Mouse (Mus musculus) olfactory bulb, adult 2 months (tissue): Measurements from ENCODE around the gene Apbb1ip. TPM values are rescaled to one million over a fixed set of nuclear protein-coding genes. Genes with fewer than 3 reads are reported as not detected.

ENCODE experiments used
- H3K27ac ChIP-seq: fragments of 200-500 bp; 2 replicates; pipeline ENCODE4 v1.5.1; 2012; ENCODE audit warnings: low read depth, low read length; ENCODE audit not compliant: insufficient read depth
- H3K4me1 ChIP-seq: fragments of 200-500 bp; 2 replicates; pipeline ENCODE4 v1.6.1; 2012; ENCODE audit warnings: low read length; ENCODE audit not compliant: control insufficient read depth, insufficient read depth
- H3K4me3 ChIP-seq: fragments of 200-500 bp; 2 replicates; pipeline ENCODE4 v1.5.1; 2012; ENCODE audit warnings: mild to moderate bottlenecking, low read depth, low read length, moderate library complexity; ENCODE audit not compliant: insufficient read depth
- CTCF ChIP-seq: fragments of 200-500 bp; IDR thresholded peaks from 2 replicates; pipeline ENCODE4 v1.5.1; 2012; ENCODE audit warnings: low read depth, mild to moderate bottlenecking, low read length, moderate library complexity; ENCODE audit not compliant: insufficient read depth
- POLR2A ChIP-seq: fragments of 200-500 bp; IDR thresholded peaks from 2 replicates; pipeline ENCODE4 v1.6.1; 2012; ENCODE audit warnings: mild to moderate bottlenecking, low read depth, low read length, moderate library complexity; ENCODE audit not compliant: insufficient read depth
- WGBS: fragments of 180-500 bp; shearing (Covaris S2); methylation state at CpG from one replicate; pipeline ENCODE4 v1.1.7; 2018; 5-methylcytosine and 5-hydroxymethylcytosine counted together
- polyA plus RNA-seq: library from polyadenylated mRNA; stranded (reverse); fragments of >200 nt; gene quantifications from 2 replicates; pipeline ENCODE4 v1.2.4, GENCODE M21; 2012; ENCODE audit warnings: low replicate concordance; ENCODE audit not compliant: missing spikeins, insufficient read depth, insufficient read length

The Apbb1ip gene
- polyA plus RNA-seq, 1 experiment = not detected

DNA sequence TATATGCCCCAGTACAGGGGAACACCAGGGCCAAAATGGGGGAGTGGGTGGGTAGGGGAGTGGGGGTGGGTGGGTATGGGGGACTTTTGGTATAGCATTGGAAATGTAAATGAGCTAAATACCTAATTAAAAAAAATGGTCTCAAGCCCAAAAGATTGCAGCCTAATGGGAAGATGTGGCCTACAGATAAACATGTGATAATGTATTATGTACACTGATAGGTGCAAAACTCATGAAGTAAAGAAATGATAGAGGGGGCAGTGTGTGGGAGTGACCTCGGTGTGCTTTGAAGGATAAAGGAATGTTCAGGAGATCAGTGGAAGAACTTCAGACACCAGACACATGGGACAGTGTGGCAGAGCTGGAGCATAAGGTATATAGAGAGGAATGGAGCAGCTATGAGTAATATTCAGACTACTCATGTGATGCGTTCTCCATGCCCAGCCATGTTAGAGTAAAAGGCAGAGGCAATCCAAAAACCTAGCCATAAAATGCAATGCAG lies 9.3 kb downstream of the Apbb1ip start:
- 94% methylated on average over 2 of the region's 2 CpGs for WGBS
- Histone ChIP-seq H3K4me1 (no peaks in the 10 kb centered on the region), H3K4me3 (no peak overlapping the region), H3K27ac (no peak overlapping the region)
- no peak for TF ChIP-seq POLR2A
- no peak for TF ChIP-seq CTCF

DNA sequence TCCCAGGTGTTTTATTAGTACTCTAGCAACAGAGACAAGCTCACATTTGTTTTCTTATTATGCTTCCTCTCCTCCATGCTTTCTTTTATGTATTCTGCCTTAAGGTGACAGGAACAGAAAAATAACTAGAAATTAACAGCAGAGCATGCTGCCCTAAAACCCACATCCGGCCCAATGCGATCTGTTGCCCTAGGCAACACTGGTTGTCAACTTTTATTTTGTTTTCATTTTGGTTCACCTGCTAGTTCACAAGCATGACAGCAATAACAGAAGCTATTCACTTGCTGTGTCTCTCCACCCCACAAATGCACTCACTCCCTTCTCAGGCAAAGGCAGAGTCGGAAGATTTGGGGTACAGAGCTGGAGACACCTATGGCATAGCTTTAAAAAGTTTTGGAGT lies 10.3 kb downstream of the Apbb1ip start:
- Histone ChIP-seq H3K4me1 (no peaks in the 10 kb centered on the region), H3K27ac (no peak overlapping the region), H3K4me3 (no peak overlapping the region)
- no peak for TF ChIP-seq POLR2A
- no peak for TF ChIP-seq CTCF
- WGBS = 68% methylated on average over 3 of the region's 3 CpGs

DNA sequence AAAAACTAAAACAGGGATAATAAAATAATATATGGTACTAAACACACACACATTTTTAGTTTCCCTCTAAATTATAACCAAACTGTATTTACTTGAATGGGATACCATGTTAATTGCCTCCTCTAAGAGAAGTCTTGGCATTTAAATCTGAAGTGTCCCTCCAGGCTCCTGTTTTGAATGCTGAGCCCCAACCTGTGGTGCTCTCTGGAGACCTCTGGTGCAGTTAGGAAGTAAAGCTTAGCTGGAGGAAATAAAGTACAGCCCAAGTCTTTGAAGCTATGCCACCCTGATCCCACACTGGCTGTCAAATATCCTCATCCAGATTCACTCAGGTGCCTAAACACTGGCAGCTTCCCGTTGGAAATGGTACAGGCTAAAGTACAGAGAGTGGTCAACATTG lies 10.9 kb downstream of the Apbb1ip start:
- Histone ChIP-seq H3K4me1 (no peaks in the 10 kb centered on the region), H3K4me3 (no peak overlapping the region), H3K27ac (no peak overlapping the region)
- WGBS = 31% methylated on average over 1 of the region's 1 CpGs
- TF ChIP-seq CTCF (no peak), POLR2A (no peak)

DNA sequence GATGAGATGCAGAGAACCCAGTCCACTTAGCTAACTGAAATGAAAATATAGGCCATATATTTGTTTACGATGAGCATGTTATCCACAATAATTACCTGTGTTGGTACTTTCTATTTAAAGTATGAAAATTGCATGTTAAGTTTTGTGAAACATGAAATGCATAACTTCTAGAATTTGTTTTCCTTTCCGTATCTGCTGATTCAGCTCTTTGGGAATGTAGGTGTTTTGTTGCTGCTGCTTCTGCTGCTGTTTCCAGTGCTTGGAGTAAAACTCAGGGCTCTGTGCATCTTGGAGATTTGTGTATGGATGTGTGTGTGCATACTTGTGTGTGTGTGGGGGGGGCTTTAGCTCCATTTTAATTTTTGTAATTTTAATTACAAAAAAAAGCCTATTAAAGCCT lies 14.8 kb downstream of the Apbb1ip start:
- TF ChIP-seq CTCF (no peak), POLR2A (no peak)
- WGBS = 98% methylated on average over 2 of the region's 2 CpGs
- Histone ChIP-seq H3K27ac (no peak overlapping the region), H3K4me3 (no peak overlapping the region), H3K4me1 (no peaks in the 10 kb centered on the region)

DNA sequence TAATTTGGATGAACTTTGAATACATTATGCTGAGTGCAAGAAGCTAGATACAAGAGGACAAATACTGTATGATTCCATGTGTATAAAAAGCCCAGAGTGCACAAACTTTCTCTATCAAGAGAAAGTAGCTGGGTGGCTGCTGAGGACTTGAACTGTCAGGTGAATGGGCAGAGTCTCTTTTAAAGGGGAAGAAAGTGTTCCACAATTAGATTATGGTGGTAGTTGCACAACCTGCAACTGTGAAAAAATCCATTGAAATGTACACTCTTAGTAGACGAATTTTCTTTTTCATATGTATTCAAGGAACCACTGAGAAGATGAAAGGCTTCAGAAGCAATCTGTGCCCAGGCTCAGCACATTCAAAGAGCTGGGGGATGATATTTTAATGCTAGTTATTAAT lies 15.7 kb downstream of the Apbb1ip start:
- no peaks in the 10 kb centered on the region for H3K4me1 ChIP-seq
- no peak overlapping the region for H3K4me3 ChIP-seq
- 76% methylated on average over 1 of the region's 1 CpGs for WGBS
- TF ChIP-seq CTCF (no peak), POLR2A (no peak)
- no peak overlapping the region for H3K27ac ChIP-seq

DNA sequence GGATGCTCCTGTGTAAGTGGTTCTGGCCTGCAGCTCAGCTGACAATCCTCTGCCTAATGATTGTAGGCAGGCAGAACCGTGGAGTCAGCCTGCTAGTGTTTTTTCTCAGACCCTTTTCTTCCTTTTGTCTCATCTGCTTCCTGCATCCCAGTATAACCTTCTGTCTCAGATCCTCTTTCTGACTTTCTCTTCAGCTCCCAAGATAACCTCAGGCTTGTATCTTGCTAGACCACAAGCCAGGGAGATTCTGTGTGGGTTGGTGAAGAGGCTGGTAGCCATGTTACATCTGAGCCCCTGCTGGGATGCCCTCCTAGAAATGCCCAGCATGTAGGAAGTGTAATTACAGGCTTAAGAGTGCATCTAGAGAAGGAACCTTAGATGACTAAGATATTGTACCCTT lies 16.5 kb downstream of the Apbb1ip start:
- Histone ChIP-seq H3K4me3 (no peak overlapping the region), H3K27ac (no peak overlapping the region), H3K4me1 (no peaks in the 10 kb centered on the region)
- TF ChIP-seq POLR2A (no peak), CTCF (no peak)
- 49% methylated on average over 1 of the region's 1 CpGs for WGBS

DNA sequence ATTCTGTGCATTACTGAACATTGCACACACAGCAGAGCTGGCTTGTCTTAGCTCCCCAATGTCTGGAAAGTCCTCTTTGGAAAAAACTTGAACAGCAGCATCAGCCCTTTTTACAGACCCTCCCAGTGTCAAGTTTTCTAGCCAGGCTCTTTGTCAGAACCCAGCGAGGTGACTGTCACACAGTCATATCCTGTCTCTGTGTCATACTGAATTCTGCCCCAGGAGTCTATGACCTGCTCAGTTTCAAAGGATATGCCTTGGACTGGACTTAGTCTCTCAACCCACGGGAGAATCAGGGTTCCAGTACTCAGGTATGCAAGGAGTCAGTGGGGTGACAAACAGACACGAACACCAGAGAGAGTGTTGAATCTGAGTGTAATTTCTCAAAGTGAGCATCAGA lies 21.2 kb downstream of the Apbb1ip start:
- no peak overlapping the region for H3K4me3 ChIP-seq
- TF ChIP-seq POLR2A (no peak), CTCF (no peak)
- WGBS = 79% methylated on average over 3 of the region's 3 CpGs
- H3K27ac ChIP-seq = no peak overlapping the region
- no peaks in the 10 kb centered on the region for H3K4me1 ChIP-seq

DNA sequence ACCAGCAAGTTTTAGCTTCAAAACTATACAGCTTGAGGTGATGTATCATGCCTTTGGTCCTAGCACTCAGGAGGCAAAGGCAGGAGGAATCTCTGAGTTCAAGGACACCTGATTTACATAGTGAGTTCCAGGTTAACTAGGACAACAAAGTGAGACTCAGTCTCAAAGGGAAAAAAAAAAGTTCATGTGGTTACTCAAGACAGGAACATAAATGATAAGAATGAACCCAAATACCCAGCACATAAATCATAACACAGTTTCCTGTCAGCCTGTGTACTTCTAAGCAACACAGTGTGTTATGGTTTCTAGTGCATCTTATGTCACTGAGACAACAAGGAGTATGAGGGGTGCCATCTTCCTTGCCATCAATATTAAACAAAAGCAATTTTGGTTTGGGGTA lies 22.6 kb downstream of the Apbb1ip start:
- no peak for TF ChIP-seq POLR2A
- no peak for TF ChIP-seq CTCF
- Histone ChIP-seq H3K4me3 (no peak overlapping the region), H3K4me1 (no peaks in the 10 kb centered on the region), H3K27ac (no peak overlapping the region)

DNA sequence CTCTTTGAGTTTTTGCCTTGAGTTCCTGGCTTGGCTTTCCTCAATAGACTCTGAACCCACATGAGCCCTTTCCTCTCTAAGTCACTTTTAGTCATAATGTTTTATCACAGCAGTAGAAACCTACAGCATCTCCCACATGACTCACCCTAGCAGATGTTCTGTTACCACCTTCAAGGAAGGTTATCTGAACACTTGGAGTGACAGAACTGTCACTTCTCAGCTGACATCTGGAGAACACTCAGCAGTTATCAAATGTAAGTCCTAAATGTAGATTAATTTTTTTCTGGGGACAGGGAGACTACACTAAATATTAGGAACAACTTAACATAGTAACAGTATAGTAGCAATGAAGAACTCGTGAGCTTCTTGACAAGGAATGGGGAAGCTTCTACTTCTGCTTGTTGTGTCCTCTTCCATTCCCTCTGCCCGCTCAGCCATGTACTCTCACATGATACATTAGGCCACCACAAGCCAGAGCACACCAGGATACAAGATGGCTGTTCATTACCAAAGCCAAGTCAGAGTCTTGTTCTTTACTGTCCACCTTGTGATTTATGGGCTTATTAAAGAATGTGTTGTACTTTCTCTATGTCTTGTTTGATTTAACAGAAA lies 25.6 kb downstream of the Apbb1ip start:
- no peak overlapping the region for H3K27ac ChIP-seq
- no peaks in the 10 kb centered on the region for H3K4me1 ChIP-seq
- H3K4me3 ChIP-seq = no peak overlapping the region
- no peak for TF ChIP-seq POLR2A
- TF ChIP-seq CTCF = no peak
- WGBS = 89% methylated on average over 2 of the region's 2 CpGs

DNA sequence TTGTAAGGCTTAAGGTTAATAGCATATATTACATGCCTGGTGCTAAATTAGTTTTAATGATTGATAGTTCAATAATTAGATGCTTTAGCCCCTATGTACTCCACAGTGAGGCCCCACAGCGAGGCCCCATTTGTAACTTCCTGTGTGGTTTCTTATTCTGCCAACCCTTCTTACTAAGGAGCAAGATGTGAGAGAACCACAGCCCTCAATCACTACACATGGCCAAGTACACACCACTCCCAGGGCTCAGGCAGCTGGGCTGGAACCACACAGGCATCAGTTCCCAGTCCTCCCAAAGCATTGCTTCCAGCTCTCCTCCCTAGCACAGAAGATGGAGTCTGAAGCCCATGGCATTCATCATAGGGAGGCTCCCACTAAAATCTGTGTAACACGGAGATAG lies 31.7 kb downstream of the Apbb1ip start:
- Histone ChIP-seq H3K27ac (no peak overlapping the region), H3K4me3 (no peak overlapping the region), H3K4me1 (no peaks in the 10 kb centered on the region)
- TF ChIP-seq POLR2A (no peak), CTCF (no peak)
- 88% methylated on average over 2 of the region's 2 CpGs for WGBS
